Mouse (Mus musculus): ENCODE measurements around the gene Psmd6. TPM values are rescaled to one million over a fixed set of nuclear protein-coding genes. Genes with fewer than 3 reads are reported as not detected.

Psmd6 gene
- polyA plus RNA-seq, 1 experiment, result 38.7 TPM

DNA sequence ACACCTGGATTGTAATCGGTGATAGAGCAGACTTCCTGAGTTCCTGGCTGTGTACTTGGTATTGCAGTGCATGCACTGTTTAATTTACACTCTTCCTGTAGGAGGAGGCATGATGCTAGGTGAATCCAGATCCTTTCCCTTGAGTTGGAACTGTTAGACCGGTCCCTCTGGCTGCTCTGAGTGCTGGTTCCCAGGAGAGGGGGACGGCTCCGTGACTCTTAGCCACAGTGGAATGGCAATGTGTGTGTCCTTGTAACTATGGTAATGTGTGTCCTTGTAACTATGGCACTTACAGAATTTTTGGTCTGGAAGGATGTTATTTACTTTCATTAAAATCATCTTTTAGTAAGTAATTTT lies 55.7 kb downstream of the Psmd6 start:
- Histone ChIP-seq H3K4me1 (peaks cover 56% of the 10 kb centered on the region), H3K9me3 (no peaks in the 10 kb centered on the region), H3K36me3 (replicated peaks; ENCODE audit: low read length) (peaks cover 15% of the 10 kb centered on the region), H3K27me3 (replicated peaks) (no peaks in the 10 kb centered on the region), H3K4me3 (replicated peaks) (peak overlapping the region; percentile 46)
- TF ChIP-seq GATA1 (IDR thresholded peaks at IDR 0.05; ENCODE audit: borderline replicate concordance, low read length) (no peak), FLI1 (IDR thresholded peaks at IDR 0.05; ENCODE audit: low read length) (no peak)

DNA sequence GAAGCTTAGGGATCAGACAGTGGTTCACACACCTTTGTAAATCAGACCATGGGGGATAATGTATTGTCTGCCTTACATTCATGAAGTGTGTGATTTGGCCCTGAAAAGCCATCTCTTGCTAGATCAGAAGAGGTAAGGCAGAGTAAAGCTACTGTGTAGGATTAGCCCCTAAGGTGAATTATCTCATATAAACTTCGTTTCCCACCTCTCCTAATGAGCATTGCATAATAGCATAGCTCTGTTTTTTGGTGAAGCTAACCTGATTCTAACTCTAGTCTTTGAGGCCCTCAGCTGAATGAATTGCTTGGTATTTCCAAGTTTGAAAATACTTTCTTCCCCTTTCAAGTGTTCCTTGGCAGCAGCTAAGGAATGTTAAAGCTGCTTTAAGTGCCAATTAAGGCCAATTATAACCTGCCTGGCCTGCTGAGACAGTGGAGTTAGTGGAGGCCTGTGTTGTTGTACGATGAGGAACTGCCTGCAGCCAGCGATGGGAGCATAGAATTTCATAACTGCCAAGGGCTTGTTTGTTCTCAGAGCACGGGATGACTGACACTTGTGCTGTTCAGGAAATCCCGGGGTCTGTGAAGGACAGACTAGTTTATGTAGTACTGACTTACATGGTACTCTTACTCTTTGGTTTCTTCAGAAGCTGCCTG lies 56.2 kb downstream of the Psmd6 start:
- Histone ChIP-seq H3K9me3 (no peaks in the 10 kb centered on the region), H3K36me3 (replicated peaks; ENCODE audit: low read length) (peaks cover 12% of the 10 kb centered on the region), H3K4me3 (replicated peaks) (peak overlapping the region; percentile 46), H3K27me3 (replicated peaks) (no peaks in the 10 kb centered on the region), H3K4me1 (peaks cover 61% of the 10 kb centered on the region)
- no peak for TF ChIP-seq GATA1 (IDR thresholded peaks at IDR 0.05; ENCODE audit: borderline replicate concordance, low read length)
- no peak for TF ChIP-seq FLI1 (IDR thresholded peaks at IDR 0.05; ENCODE audit: low read length)

DNA sequence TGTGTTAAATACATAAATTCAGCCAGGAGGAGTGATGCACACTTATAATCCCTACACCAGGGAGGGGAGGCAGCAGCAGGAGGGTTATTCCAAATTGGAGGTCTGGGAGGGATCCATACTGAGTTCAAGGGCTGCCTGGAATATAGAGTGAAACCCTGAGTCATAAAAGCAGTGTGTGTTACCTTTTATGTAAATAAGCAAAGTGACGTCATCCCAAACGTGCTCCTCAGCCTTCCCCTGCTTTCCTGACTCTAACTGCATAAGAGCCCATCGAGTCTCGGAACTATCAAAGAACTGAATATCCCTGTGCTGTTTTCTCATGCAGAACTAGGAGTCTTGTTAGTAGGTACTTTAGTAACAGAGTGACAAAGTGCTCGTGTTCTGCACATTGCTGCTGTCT lies 57.4 kb downstream of the Psmd6 start:
- no peak for TF ChIP-seq GATA1 (IDR thresholded peaks at IDR 0.05; ENCODE audit: borderline replicate concordance, low read length)
- TF ChIP-seq FLI1 (IDR thresholded peaks at IDR 0.05; ENCODE audit: low read length), result no peak
- peaks cover 15% of the 10 kb centered on the region for H3K36me3 ChIP-seq (replicated peaks; ENCODE audit: low read length)
- H3K4me3 ChIP-seq (replicated peaks), result no peak overlapping the region
- H3K4me1 ChIP-seq, result peaks cover 60% of the 10 kb centered on the region
- no peaks in the 10 kb centered on the region for H3K27me3 ChIP-seq (replicated peaks)
- H3K9me3 ChIP-seq, result no peaks in the 10 kb centered on the region

DNA sequence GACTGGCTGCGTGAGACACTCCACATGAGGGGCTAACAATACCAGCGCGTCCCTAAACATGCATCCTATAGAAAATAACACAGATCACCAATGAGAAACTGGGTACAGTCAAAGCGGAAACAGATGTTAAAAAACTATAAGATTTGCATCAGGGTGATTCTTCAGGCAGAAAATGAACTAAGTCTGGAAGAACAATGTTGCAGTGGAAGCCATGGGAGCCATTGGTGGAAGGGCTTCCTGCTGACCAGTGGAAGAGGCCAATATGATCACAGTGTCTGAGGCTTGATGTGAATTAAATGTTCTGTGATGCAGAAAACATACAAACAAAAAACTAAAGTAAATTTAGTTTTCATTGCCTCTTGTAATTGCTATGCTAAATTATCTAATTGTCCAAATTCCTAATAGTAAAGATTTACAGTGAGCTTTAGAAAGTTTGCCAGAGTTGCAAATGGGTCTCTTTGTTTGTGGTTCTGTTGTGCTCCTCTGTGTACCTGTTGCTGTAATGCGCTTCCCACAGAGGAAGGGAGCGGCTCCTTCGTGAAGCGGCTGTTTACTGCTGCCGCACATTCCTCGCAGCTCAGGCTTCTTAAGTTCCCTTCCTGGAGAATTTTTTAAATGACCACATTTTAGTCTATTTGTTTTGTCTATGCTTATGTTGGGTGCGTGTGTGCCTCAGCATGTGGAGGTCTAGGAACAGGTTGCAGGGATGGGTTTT lies 58.1 kb downstream of the Psmd6 start:
- Histone ChIP-seq H3K4me1 (peaks cover 53% of the 10 kb centered on the region), H3K36me3 (replicated peaks; ENCODE audit: low read length) (peaks cover 17% of the 10 kb centered on the region), H3K4me3 (replicated peaks) (no peak overlapping the region), H3K27me3 (replicated peaks) (no peaks in the 10 kb centered on the region), H3K9me3 (no peaks in the 10 kb centered on the region)
- TF ChIP-seq GATA1 (IDR thresholded peaks at IDR 0.05; ENCODE audit: borderline replicate concordance, low read length) (no peak), FLI1 (IDR thresholded peaks at IDR 0.05; ENCODE audit: low read length) (no peak)

Other genes starting within 250 kb of the Psmd6 start
- gene Gm281, start 206.5 kb downstream of the Psmd6 start, polyA plus RNA-seq (2012; ENCODE audit: insufficient read depth, low replicate concordance), result not detected in 2 replicates
- 2.3 TPM in 1 of 2 replicates, not detected in the other for gene Atxn7, start 159.5 kb downstream of the Psmd6 start, polyA plus RNA-seq (2012; ENCODE audit: insufficient read depth, low replicate concordance)
- gene Thoc7, start 159.1 kb downstream of the Psmd6 start, polyA plus RNA-seq (2012; ENCODE audit: insufficient read depth, low replicate concordance), result 3.6 and 9.6 TPM in 2 replicates
- gene Olfr720, start 65.9 kb upstream of the Psmd6 start, polyA plus RNA-seq (2012; ENCODE audit: insufficient read depth, low replicate concordance), result not detected in 2 replicates
- not detected in 2 replicates for gene Olfr31, start 201.8 kb upstream of the Psmd6 start, polyA plus RNA-seq (2012; ENCODE audit: insufficient read depth, low replicate concordance)
- 68.0 and 95.8 TPM in 2 replicates for gene Il3ra, start 225.3 kb upstream of the Psmd6 start, polyA plus RNA-seq (2012; ENCODE audit: insufficient read depth, low replicate concordance)